Mouse (Mus musculus): ENCODE results near the gene Dnal1.

DNA sequence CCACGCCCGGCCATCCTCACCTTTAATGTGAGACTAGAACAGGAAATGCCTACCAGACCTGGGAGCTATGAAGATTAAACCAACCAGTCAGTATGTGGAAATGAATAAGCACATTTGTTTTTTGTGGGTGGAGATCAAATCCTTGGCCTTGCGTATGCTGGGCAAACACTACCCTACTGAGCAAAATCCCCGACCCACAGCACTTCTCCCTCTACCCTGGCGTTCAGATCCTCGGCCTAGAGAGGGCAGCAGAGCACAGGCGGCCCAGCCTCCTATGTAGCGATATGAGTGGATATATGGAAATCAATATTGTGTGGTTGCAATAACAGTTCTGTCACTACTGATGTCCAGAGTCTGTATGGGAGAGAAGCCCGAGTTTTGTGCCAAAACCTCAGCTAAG lies 49.0 kb downstream of the Dnal1 start:
- no peak for TF ChIP-seq POLR2A (IDR thresholded peaks at IDR 0.05; ENCODE audit: borderline replicate concordance, extremely low read depth, low read depth, low read length)
- peak; percentile 84 for TF ChIP-seq CTCF (IDR thresholded peaks at IDR 0.05; ENCODE audit: insufficient read depth, low read length)

Measured in lung, adult 2 months (tissue).